Mouse (Mus musculus): ENCODE measurements at regions not wholly inside any gene's neighbourhood (a gene's known extent, or its start where the extent isn't known, plus 50 kb on each side); places are given as distances from the start of the nearest gene placed in this dataset.

DNA sequence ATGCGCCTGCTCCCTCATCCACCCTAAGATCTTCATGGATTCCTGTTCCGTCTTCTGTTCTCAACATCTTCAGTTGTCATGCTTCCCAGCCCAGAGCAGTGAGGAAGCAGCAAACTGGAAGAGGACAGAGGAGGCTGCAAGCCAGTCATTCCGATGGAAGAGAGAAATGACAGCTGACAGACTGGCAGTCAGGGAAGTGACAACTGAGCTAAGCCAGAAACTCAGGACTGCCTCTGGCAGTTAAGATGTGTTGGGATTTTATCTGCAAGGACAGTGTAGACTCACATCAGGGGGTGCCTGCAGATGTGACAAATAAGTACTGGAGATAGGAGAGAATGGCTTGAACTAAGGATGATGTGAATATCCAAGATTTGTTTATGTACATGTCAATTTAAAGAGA, 106.1 kb upstream of the Fam92a start:
- no peak for DNase-seq (ENCODE audit: low spot score in 2 of 2)

GRCm38 (mm10) chr4:12273369-12273768, 101.6 kb upstream of the Fam92a start:
- DNase-seq (ENCODE audit: low spot score in 2 of 2), result no peak

DNA sequence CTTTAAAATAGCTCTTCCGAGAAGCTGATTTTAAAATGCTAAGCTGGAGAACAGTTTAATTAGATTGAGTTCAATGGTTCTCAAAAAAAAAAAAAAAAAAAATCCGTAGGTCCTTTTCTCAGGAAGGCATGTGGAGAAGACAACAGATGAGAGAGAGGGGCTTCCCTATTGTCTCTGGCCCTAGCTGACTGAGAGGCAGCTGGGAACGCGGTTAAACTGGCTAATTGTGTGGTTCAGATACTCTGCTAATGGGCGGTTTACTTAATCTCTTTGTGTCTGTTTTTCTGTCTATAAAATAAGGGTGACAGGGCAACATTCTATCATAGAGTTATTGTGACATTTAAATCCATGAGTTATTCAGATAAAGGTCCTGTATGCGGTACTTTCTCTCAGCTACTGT, 101.1 kb upstream of the Fam92a start:
- no peak for DNase-seq (ENCODE audit: low spot score in 2 of 2)

DNA sequence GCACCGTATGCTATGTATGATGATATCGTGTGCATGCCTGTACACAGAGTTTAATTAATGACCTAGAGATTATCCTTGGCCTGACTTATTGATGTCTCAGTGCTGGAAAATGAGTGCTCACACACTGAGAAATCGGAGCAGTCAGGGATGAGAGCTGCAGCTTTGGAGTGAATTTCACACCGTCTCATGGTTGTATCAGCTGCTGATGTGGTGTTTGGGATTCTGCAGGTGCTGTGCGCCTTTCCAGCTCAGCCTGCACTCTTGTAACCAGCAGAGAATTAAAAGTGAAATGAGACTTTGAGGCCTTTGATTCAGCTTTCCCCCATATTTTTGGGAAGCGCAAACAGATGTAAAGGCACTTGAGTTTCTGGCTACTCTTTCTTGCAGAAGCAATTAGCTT, 100.6 kb upstream of the Fam92a start:
- DNase-seq (ENCODE audit: low spot score in 2 of 2), result no peak

- no peak for DNase-seq (ENCODE audit: low spot score in 2 of 2)
These were observed 91.9 kb upstream of the Fam92a start for GRCm38 (mm10) chr4:12263746-12264145.

DNA sequence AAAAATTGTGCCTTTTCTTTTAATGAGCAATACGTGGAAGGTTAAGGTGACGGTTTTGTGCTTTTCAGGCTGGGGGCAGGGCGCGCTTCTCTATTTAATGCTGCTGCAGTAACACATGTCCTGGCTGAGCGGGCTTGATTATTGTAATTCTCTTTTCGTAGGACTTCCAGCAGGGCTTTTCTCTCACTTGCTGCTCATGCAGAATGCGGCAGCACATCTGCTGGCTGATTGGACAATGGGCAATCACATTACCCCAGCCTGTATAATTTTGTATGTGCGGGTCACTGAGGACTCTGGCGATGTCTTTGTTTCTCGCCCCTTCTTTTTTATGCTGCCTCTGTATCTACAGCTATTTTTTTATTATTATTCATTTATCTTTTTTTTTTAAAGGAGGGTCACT, 91.4 kb upstream of the Fam92a start:
- DNase-seq (ENCODE audit: low spot score in 2 of 2), result no peak

DNA sequence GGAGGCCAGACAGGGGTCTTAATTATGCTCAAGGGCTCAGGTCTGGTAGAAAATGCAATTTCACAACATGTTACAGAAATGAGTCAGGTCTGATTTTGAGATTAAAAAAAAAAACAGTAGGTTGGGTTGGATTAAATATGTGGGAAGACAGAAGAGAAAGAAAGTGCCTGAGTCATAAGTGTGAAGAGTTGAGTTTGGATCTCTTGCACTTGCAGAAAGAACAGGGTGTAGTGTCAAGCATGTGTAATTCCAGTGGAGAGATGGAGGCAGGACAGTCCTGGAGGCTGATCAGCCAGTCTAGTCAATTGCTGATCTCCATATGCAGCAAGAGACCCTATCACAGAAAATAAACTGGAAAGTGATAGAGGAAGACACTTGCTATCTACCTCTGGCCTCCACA, 76.2 kb upstream of the Fam92a start:
- no peak for DNase-seq (ENCODE audit: low spot score in 2 of 2)

DNA sequence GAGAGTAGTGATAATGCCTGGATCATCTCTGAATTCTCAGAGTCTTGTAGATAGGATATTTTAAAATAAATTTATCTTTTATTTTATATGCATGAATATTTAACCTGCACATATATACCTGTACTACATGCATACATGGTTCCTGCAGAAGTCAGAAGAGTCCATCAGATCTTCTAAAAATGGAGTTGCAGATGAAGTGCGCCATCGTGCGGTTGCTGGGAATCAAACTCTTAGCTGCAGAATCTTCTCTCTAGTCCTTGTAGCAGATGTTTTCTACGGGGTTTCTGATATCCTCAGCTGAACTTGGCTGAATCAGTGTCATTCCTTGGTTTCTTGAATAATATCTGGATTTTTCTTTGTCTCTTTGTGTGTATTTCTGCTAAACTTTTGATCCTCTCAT, 74.8 kb upstream of the Fam92a start:
- DNase-seq (ENCODE audit: low spot score in 2 of 2), result no peak

DNA sequence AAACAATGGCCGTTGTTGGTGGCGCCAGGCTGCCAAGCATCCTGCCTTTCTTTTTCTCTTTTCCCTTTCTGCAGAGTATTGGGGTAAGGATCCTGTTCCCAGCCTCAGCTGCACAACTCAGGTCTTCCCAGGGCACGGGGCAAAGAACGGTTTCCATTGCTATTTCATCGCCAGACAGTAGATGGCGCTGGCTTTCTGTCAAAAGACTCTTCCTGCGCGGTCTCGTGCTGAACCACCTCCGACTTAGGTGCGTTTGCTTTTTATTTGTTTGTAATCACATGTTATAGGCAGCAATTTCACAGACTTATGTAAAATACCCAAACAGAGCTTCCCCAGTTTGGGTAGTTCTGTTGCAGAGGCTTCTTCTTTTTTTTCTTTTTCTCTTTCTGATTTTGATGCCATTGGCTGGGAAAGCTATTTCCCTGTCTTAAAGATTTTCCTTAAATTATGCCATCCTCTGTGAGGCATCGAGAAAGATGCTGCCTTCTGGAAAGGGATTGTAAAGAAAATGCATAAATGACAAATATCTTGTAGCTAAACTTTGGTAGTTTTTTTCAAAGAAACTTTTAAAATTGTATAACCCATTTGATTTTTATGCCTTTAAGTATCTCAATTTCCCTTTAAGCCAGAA, 69.2 kb upstream of the Fam92a start:
- DNase-seq (ENCODE audit: low spot score in 2 of 2), result peak; percentile 7 to 19

- DNase-seq (ENCODE audit: low spot score in 2 of 2), result no peak
These were observed 58.9 kb upstream of the Fam92a start for GRCm38 (mm10) chr4:12230731-12231130.

Data from adrenal gland, postnatal 4 days (tissue).